Mouse (Mus musculus) heart, adult 10 weeks (tissue): ENCODE data around the gene Muc20. TPM values are rescaled to one million over a fixed set of nuclear protein-coding genes. Genes with fewer than 3 reads are reported as not detected.

Experiments
- polyA plus RNA-seq: library from polyadenylated mRNA; stranded (reverse); fragments of 350-450 nt; fragmentation: Illumina TruSeq; extraction: RNeasy Lipid Tissue Mini Kit (QIAGEN cat#74804); gene quantifications from one replicate; pipeline ENCODE4 v1.2.3, GENCODE M21; 2014; ENCODE audit warnings: low read depth, low replicate concordance

Gene Muc20
- not detected for polyA plus RNA-seq

GRCm38 (mm10) chr16:32797426-32797689 lies at the start of gene Muc20:
Gene Muc20 (minus strand): TSS chr16:32797435.

GRCm38 (mm10) chr16:32810321-32810720 lies 13.1 kb upstream of the Muc20 start, which contains the start of gene Smbd1:
Gene Smbd1 (minus strand): TSS chr16:32810477.

GRCm38 (mm10) chr16:32735586-32735985 lies 61.6 kb downstream of the Muc20 start, which contains the start of gene Muc4:
Gene Muc4 (plus strand): TSS chr16:32735886.

Other genes with a start within 250 kb of the Muc20 start
- gene Tfrc, start 188.5 kb downstream of the Muc20 start, polyA plus RNA-seq, result 22.2 TPM
- 17.3 TPM for gene Tnk2, start 153.6 kb downstream of the Muc20 start, polyA plus RNA-seq
- gene Muc4, start 61.5 kb downstream of the Muc20 start, polyA plus RNA-seq, result 0.18 TPM
- gene Smbd1, start 13.0 kb upstream of the Muc20 start, polyA plus RNA-seq, result not detected
- 67.7 TPM for gene Fyttd1, start 80.1 kb upstream of the Muc20 start, polyA plus RNA-seq
- 34.1 TPM for gene Rubcn, start 80.3 kb upstream of the Muc20 start, polyA plus RNA-seq
- gene Lrch3, start 116.7 kb upstream of the Muc20 start, polyA plus RNA-seq, result 17.9 TPM